ENCODE assay signal across 9 mouse cellular contexts in genomic region chr11:117871911-117872584, GRCm38 (mm10). TPM values are rescaled to one million over a fixed set of nuclear protein-coding genes. Genes with fewer than 3 reads are reported as not detected.
DNase-seq lines count a peak whose midpoint lies in the region; ATAC-seq and TF ChIP-seq lines count a peak whose summit lies in the region.
"Had no signal": no experiment of that assay in that cellular context is flagged by ENCODE, and none has a peak within 500 bp of the region (broad histone marks: within the 10 kb centered on the region; RNA-seq: fewer than 3 reads in every experiment).

No protein-coding gene starts in this region.

- no peak for TF ChIP-seq CTCF in forebrain, postnatal 0 days (IDR thresholded peaks at IDR 0.05; ENCODE audit: low read depth)

- H3K4me1 ChIP-seq in forebrain, postnatal 0 days (ENCODE audit: insufficient read depth): 0 out of 2 replicates have a peak, but pooled peaks cover 3% of the 10 kb centered on the region
- peaks cover 19% of the 10 kb centered on the region for H3K4me1 ChIP-seq in forebrain, embryonic 16.5 days (replicated peaks; ENCODE audit: control insufficient read depth, insufficient read depth, low read length)
- peaks cover 44% of the 10 kb centered on the region for H3K4me1 ChIP-seq in limb, embryonic 10.5 days
- peaks cover 26% of the 10 kb centered on the region for H3K4me1 ChIP-seq in neural tube, embryonic 15.5 days

- no peak overlapping the region for H3K27ac ChIP-seq in forebrain, postnatal 0 days (ENCODE audit: low read depth, low read length)
- H3K27ac ChIP-seq in forebrain, embryonic 16.5 days (ENCODE audit: low read length): no peak overlapping the region
- H3K27ac ChIP-seq in limb, embryonic 10.5 days: no peak overlapping the region
- H3K27ac ChIP-seq in neural tube, embryonic 15.5 days (replicated peaks): no peak overlapping the region

- no peaks in the 10 kb centered on the region for H3K9me3 ChIP-seq in forebrain, postnatal 0 days (ENCODE audit: low read length)
- H3K9me3 ChIP-seq in forebrain, embryonic 16.5 days (ENCODE audit: control insufficient read depth, low read length): no peaks in the 10 kb centered on the region
- H3K9me3 ChIP-seq in limb, embryonic 10.5 days (replicated peaks): no peaks in the 10 kb centered on the region
- no peaks in the 10 kb centered on the region for H3K9me3 ChIP-seq in neural tube, embryonic 15.5 days (replicated peaks)

- 69% methylated on average over 12 of the region's 12 CpGs for WGBS in forebrain, postnatal 0 days
- WGBS in forebrain, embryonic 16.5 days: 65% methylated on average over 12 of the region's 12 CpGs
- WGBS in limb, embryonic 10.5 days: 65% methylated on average over 12 of the region's 12 CpGs
- WGBS in neural tube, embryonic 15.5 days: 56% methylated on average over 12 of the region's 12 CpGs

- H3K4me2 ChIP-seq in forebrain, postnatal 0 days (ENCODE audit: low read depth): peak overlapping the region; percentile 92; the same call in 1 of the 2 replicates
- H3K4me2 ChIP-seq in forebrain, embryonic 16.5 days (ENCODE audit: low read length): no peak overlapping the region; the same call in 1 of the 2 replicates
- peak overlapping the region; percentile 98 for H3K4me2 ChIP-seq in neural tube, embryonic 15.5 days

- H3K27me3 ChIP-seq in forebrain, postnatal 0 days (ENCODE audit: insufficient read depth, low read length): no peaks in the 10 kb centered on the region
- no peaks in the 10 kb centered on the region for H3K27me3 ChIP-seq in forebrain, embryonic 16.5 days (replicated peaks; ENCODE audit: control insufficient read depth, insufficient read depth, low read length)
- H3K27me3 ChIP-seq in limb, embryonic 10.5 days (ENCODE audit: low read depth, poor library complexity, severe bottlenecking): peaks cover 19% of the 10 kb centered on the region
- no peaks in the 10 kb centered on the region; the same call in 1 of the 2 replicates for H3K27me3 ChIP-seq in neural tube, embryonic 15.5 days (replicated peaks)

- no peaks in the 10 kb centered on the region for H3K36me3 ChIP-seq in forebrain, postnatal 0 days (ENCODE audit: insufficient read depth)
- no peaks in the 10 kb centered on the region for H3K36me3 ChIP-seq in forebrain, embryonic 16.5 days (ENCODE audit: control insufficient read depth, insufficient read depth)
- no peaks in the 10 kb centered on the region for H3K36me3 ChIP-seq in limb, embryonic 10.5 days
- H3K36me3 ChIP-seq in neural tube, embryonic 15.5 days: no peaks in the 10 kb centered on the region

- no peak for ATAC-seq in forebrain, postnatal 0 days
- ATAC-seq in forebrain, embryonic 16.5 days: no peak
- ATAC-seq in CD4-positive, CD25-positive, alpha-beta regulatory T cell, adult 4 months: peak; percentile 76
- no peak for ATAC-seq in neural tube, embryonic 15.5 days (ENCODE audit: low FRiP score)

- H3K9ac ChIP-seq in forebrain, postnatal 0 days: 0 out of 2 replicates have a peak overlapping the region, but pooled peaks have one; percentile 71
- no peak overlapping the region for H3K9ac ChIP-seq in forebrain, embryonic 16.5 days (replicated peaks; ENCODE audit: low read depth, low read length)
- H3K9ac ChIP-seq in neural tube, embryonic 15.5 days (replicated peaks): no peak overlapping the region

- no peak for DNase-seq in forebrain, postnatal 0 days
- DNase-seq in limb, embryonic 10.5 days (ENCODE audit: low spot score): no peak
- DNase-seq in layer of hippocampus, adult 8-10 months (ENCODE audit: low spot score in 2 of 2): no peak
- DNase-seq in cerebellum, postnatal 10 days: no peak
- no peak for DNase-seq in frontal cortex, postnatal 10 days (ENCODE audit: low spot score in 2 of 2)

- H3K4me3 ChIP-seq in forebrain, postnatal 0 days (ENCODE audit: low read depth, low read length): no peak overlapping the region
- H3K4me3 ChIP-seq in forebrain, embryonic 16.5 days (replicated peaks; ENCODE audit: low read length): no peak overlapping the region
- H3K4me3 ChIP-seq in limb, embryonic 10.5 days: peak overlapping the region; percentile 79; the same call in 1 of the 2 replicates
- H3K4me3 ChIP-seq in neural tube, embryonic 15.5 days (replicated peaks): peak overlapping the region; percentile 67; the same call in 1 of the 2 replicates

RNA-seq across cellular contexts. Expression of gene Tha1, which starts 1.2 kb away (rescaled TPM):
- 5.9 and 8.2 TPM in 2 replicates for total RNA-seq in forebrain, postnatal 0 days (2014; rRNA removed)
- polyA plus RNA-seq in forebrain, postnatal 0 days (2015; fragmentation: Nextera tagmentation; extraction: Ambion mirVana): 2.6 and 2.9 TPM in 2 replicates
- polyA plus RNA-seq in forebrain, embryonic 16.5 days (2015; fragmentation: Nextera tagmentation; extraction: Ambion mirVana): 3.7 and 5.4 TPM in 2 replicates
- polyA plus RNA-seq in CD4-positive, CD25-positive, alpha-beta regulatory T cell, adult 4 months (2017; shearing (Covaris generic)): 1 to 10 TPM; 8.5 to 10.0 TPM
- polyA plus RNA-seq in limb, embryonic 10.5 days (2016; fragmentation: Nextera tagmentation; extraction: Ambion mirVana): 2.4 and 3.3 TPM in 2 replicates
- 4.7 and 5.0 TPM in 2 replicates for polyA plus RNA-seq in neural tube, embryonic 15.5 days (2015; fragmentation: Nextera tagmentation; extraction: Ambion mirVana)
- 1 to 10 TPM; 3.1 to 5.9 (median 5.6) TPM for total RNA-seq in layer of hippocampus, adult 8-10 months (2022)

RNA-seq across cellular contexts. Expression of gene Tmem235, which starts 11.5 kb away (rescaled TPM):
- not detected in 2 replicates for total RNA-seq in forebrain, postnatal 0 days (2014; rRNA removed)
- not detected in 2 replicates for polyA plus RNA-seq in forebrain, postnatal 0 days (2015; fragmentation: Nextera tagmentation; extraction: Ambion mirVana)
- polyA plus RNA-seq in forebrain, embryonic 16.5 days (2015; fragmentation: Nextera tagmentation; extraction: Ambion mirVana): not detected in 2 replicates
- not detected for polyA plus RNA-seq in CD4-positive, CD25-positive, alpha-beta regulatory T cell, adult 4 months (2017; shearing (Covaris generic))
- polyA plus RNA-seq in limb, embryonic 10.5 days (2016; fragmentation: Nextera tagmentation; extraction: Ambion mirVana): not detected in 2 replicates
- not detected in 2 replicates for polyA plus RNA-seq in neural tube, embryonic 15.5 days (2015; fragmentation: Nextera tagmentation; extraction: Ambion mirVana)
- total RNA-seq in layer of hippocampus, adult 8-10 months (2022): under 1 TPM in 1 of 4 experiments, not detected in 3; 0.24 TPM
- total RNA-seq: hematopoietic stem cell, adult 5-6 weeks had no signal

RNA-seq across cellular contexts. Expression of gene Birc5, which starts 23.0 kb away (rescaled TPM):
- total RNA-seq in forebrain, postnatal 0 days (2014; rRNA removed): 5.7 and 6.2 TPM in 2 replicates
- 24.9 and 31.4 TPM in 2 replicates for polyA plus RNA-seq in forebrain, postnatal 0 days (2015; fragmentation: Nextera tagmentation; extraction: Ambion mirVana)
- 72.6 and 82.9 TPM in 2 replicates for polyA plus RNA-seq in forebrain, embryonic 16.5 days (2015; fragmentation: Nextera tagmentation; extraction: Ambion mirVana)
- 10 to 100 TPM; 16.9 to 31.5 TPM for polyA plus RNA-seq in CD4-positive, CD25-positive, alpha-beta regulatory T cell, adult 4 months (2017; shearing (Covaris generic))
- polyA plus RNA-seq in limb, embryonic 10.5 days (2016; fragmentation: Nextera tagmentation; extraction: Ambion mirVana): 395 and 434 TPM in 2 replicates
- polyA plus RNA-seq in neural tube, embryonic 15.5 days (2015; fragmentation: Nextera tagmentation; extraction: Ambion mirVana): 26.7 and 88.4 TPM in 2 replicates
- 1 to 10 TPM in 2 of 4 experiments, under 1 TPM in 2; 0.12 to 1.6 (median 0.86) TPM for total RNA-seq in layer of hippocampus, adult 8-10 months (2022)

RNA-seq across cellular contexts. Expression of gene Tk1, which starts 46.2 kb away (rescaled TPM):
- 10.3 and 29.8 TPM in 2 replicates for total RNA-seq in forebrain, postnatal 0 days (2014; rRNA removed)
- polyA plus RNA-seq in forebrain, postnatal 0 days (2015; fragmentation: Nextera tagmentation; extraction: Ambion mirVana): 11.1 and 12.2 TPM in 2 replicates
- 37.5 and 39.7 TPM in 2 replicates for polyA plus RNA-seq in forebrain, embryonic 16.5 days (2015; fragmentation: Nextera tagmentation; extraction: Ambion mirVana)
- 10 to 100 TPM; 31.4 to 55.1 TPM for polyA plus RNA-seq in CD4-positive, CD25-positive, alpha-beta regulatory T cell, adult 4 months (2017; shearing (Covaris generic))
- polyA plus RNA-seq in limb, embryonic 10.5 days (2016; fragmentation: Nextera tagmentation; extraction: Ambion mirVana): 170 and 183 TPM in 2 replicates
- polyA plus RNA-seq in neural tube, embryonic 15.5 days (2015; fragmentation: Nextera tagmentation; extraction: Ambion mirVana): 15.6 and 42.9 TPM in 2 replicates
- total RNA-seq in layer of hippocampus, adult 8-10 months (2022): 1 to 10 TPM in 1 of 4 experiments, under 1 TPM in 3; 0.54 to 1.3 (median 0.88) TPM

RNA-seq across cellular contexts. Expression of gene Afmid, which starts 46.3 kb away (rescaled TPM):
- 3.6 and 3.8 TPM in 2 replicates for total RNA-seq in forebrain, postnatal 0 days (2014; rRNA removed)
- polyA plus RNA-seq in forebrain, postnatal 0 days (2015; fragmentation: Nextera tagmentation; extraction: Ambion mirVana): 7.4 and 8.8 TPM in 2 replicates
- 5.2 and 7.1 TPM in 2 replicates for polyA plus RNA-seq in forebrain, embryonic 16.5 days (2015; fragmentation: Nextera tagmentation; extraction: Ambion mirVana)
- 10 to 100 TPM; 24.8 to 42.0 TPM for polyA plus RNA-seq in CD4-positive, CD25-positive, alpha-beta regulatory T cell, adult 4 months (2017; shearing (Covaris generic))
- polyA plus RNA-seq in limb, embryonic 10.5 days (2016; fragmentation: Nextera tagmentation; extraction: Ambion mirVana): 2.4 and 3.3 TPM in 2 replicates
- polyA plus RNA-seq in neural tube, embryonic 15.5 days (2015; fragmentation: Nextera tagmentation; extraction: Ambion mirVana): 6.0 and 8.0 TPM in 2 replicates
- 1 to 10 TPM; 4.0 to 5.4 (median 4.2) TPM for total RNA-seq in layer of hippocampus, adult 8-10 months (2022)

Comparison
In these comparisons a context has a peak if more than half of its experiments do, and no peak if none do; other contexts are left out.
1. H3K4me3 ChIP-seq: peak in limb, embryonic 10.5 days (single experiment) and neural tube, embryonic 15.5 days (single experiment); none in forebrain, postnatal 0 days (single experiment) and forebrain, embryonic 16.5 days (single experiment).